Mouse (Mus musculus) forebrain, embryonic 11.5 days (tissue): ENCODE measurements at regions not wholly inside any gene's neighbourhood (a gene's known extent, or its start where the extent isn't known, plus 50 kb on each side); places are given as distances from the start of the nearest gene placed in this dataset.

Experiments used
- ATAC-seq: fragments of 200-750 bp; cut with Nextera tagmentation; replicated peaks from 2 replicates; pipeline ENCODE4 v1.8.0; 2017; ENCODE audit warnings: moderate TSS enrichment; ENCODE audit not compliant: low FRiP score
- DNase-seq: peaks from one replicate; pipeline ENCODE4 v3.0.0-alpha.2; 2017; ENCODE audit warnings: low spot score
- H3K27ac ChIP-seq: fragments of 300-500 bp; sonication (generic); 2 replicates; pipeline ENCODE4 v1.5.1; 2014; ENCODE audit warnings: low read depth, low read length
- H3K27me3 ChIP-seq: fragments of 300-500 bp; sonication (generic); 2 replicates; pipeline ENCODE4 v1.6.1; 2014; ENCODE audit warnings: mild to moderate bottlenecking, low read length, mixed read lengths; ENCODE audit not compliant: control insufficient read depth, insufficient read depth
- H3K36me3 ChIP-seq: fragments of 300-500 bp; sonication (generic); 2 replicates; pipeline ENCODE4 v1.6.1; 2014; ENCODE audit warnings: mild to moderate bottlenecking, low read length, moderate library complexity, mixed read lengths; ENCODE audit not compliant: control insufficient read depth, insufficient read depth
- H3K4me1 ChIP-seq: fragments of 300-500 bp; sonication (generic); replicated peaks from 2 replicates; pipeline ENCODE4 v1.6.1; 2014; ENCODE audit warnings: low read length, mixed read lengths; ENCODE audit not compliant: control insufficient read depth, insufficient read depth
- H3K4me2 ChIP-seq: fragments of 300-500 bp; sonication (generic); 2 replicates; pipeline ENCODE4 v1.6.1; 2014; ENCODE audit warnings: low read depth, mild to moderate bottlenecking, low read length, moderate library complexity, mixed read lengths; ENCODE audit not compliant: severe bottlenecking
- H3K4me3 ChIP-seq: fragments of 300-500 bp; sonication (generic); 2 replicates; pipeline ENCODE4 v1.5.1; 2014; ENCODE audit warnings: low read depth, low read length
- H3K9ac ChIP-seq: fragments of 300-500 bp; sonication (generic); 2 replicates; pipeline ENCODE4 v1.6.1; 2014; ENCODE audit warnings: low read length
- H3K9me3 ChIP-seq: fragments of 300-500 bp; sonication (generic); 2 replicates; pipeline ENCODE4 v1.6.1; 2016; ENCODE audit warnings: low read length, mixed read lengths; ENCODE audit not compliant: control insufficient read depth
- WGBS: fragments of 180-500 bp; shearing (Covaris S2); extraction: QIAGEN DNeasy Blood & Tissue Kit; methylation state at CpG from one replicate; pipeline ENCODE4 v1.1.7; 2014; 5-methylcytosine and 5-hydroxymethylcytosine counted together

DNA sequence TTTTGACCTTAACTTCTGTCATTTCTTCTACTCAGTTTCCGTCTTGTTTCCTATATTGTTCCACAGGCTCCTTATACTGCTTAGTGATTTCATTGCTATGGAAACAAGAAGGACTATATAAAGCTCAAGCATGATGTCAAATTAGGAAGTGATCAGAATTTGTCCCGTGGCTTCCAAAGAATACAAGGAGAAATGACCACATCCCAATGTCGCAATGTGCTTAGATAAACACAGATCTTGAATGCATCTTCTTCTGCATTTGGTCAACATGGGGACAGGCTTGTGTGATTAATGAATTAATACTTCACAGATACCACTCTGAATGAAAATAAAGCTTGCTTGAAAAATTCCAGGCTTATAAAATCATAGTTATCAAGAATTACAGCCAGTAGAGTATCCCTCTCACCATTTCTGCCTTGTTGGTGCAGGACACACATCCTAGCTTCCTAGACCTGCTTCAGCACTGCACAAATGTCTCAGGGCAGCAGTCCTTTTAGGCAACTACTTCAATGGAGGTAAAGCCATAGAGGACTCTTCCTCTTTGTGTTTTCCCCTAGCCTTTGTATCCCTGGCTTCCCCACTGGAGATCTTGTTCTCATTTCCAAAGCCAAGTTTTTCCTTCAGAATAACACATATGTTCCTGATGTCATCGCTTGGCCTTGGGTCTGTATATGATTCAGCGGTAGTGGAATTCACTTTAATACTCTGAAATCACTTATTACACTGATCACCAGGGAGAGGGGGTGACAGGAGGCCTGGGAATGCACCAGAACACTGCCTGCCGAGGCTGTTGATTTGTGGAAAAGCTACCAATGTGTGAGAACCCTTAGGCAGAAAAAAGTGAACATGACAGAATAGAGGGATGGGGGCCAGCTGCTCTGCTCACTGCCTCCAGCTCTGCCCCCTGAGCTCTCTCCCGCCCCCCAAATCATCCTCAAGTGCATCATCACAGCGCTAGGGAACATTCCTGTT is 97.9 kb upstream of the Ccn6 start:
- Histone ChIP-seq H3K27ac (no peak overlapping the region), H3K4me3 (no peak overlapping the region), H3K36me3 (no peaks in the 10 kb centered on the region), H3K9me3 (no peaks in the 10 kb centered on the region), H3K9ac (no peak overlapping the region), H3K27me3 (no peaks in the 10 kb centered on the region), H3K4me1 (peaks cover 15% of the 10 kb centered on the region; the same call in 1 of the 2 replicates), H3K4me2 (no peak overlapping the region)
- WGBS, result 76% methylated on average over 8 of the region's 8 CpGs
- ATAC-seq (no peak), DNase-seq (no peak)

DNA sequence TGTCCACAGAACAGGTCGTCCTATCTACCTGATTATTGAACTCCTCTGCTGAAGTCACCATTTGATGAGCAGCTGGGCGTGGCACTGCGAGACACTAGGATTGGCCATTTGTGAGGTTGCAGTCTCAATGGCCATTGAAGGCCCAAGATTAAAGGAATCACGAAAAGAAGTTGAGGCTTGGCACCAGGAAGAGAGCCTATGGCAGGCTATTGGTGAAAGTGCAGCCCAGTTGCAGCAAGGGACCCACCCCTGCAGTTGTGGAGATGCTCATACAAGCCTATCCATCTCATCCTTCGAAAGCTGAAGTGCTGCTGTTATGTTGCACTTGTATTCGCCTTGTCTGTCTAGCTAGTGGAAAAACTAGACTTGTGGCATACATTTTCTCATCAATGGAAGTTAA is 96.5 kb upstream of the Ccn6 start:
- no peaks in the 10 kb centered on the region for H3K36me3 ChIP-seq
- no peak overlapping the region for H3K9ac ChIP-seq
- ATAC-seq (no peak), DNase-seq (no peak)
- H3K4me1 ChIP-seq, result peaks cover 12% of the 10 kb centered on the region; the same call in 1 of the 2 replicates
- WGBS, result 77% methylated on average over 6 of the region's 6 CpGs
- no peaks in the 10 kb centered on the region for H3K9me3 ChIP-seq
- no peak overlapping the region for H3K4me2 ChIP-seq
- H3K27me3 ChIP-seq, result no peaks in the 10 kb centered on the region
- no peak overlapping the region for H3K4me3 ChIP-seq
- no peak overlapping the region for H3K27ac ChIP-seq

DNA sequence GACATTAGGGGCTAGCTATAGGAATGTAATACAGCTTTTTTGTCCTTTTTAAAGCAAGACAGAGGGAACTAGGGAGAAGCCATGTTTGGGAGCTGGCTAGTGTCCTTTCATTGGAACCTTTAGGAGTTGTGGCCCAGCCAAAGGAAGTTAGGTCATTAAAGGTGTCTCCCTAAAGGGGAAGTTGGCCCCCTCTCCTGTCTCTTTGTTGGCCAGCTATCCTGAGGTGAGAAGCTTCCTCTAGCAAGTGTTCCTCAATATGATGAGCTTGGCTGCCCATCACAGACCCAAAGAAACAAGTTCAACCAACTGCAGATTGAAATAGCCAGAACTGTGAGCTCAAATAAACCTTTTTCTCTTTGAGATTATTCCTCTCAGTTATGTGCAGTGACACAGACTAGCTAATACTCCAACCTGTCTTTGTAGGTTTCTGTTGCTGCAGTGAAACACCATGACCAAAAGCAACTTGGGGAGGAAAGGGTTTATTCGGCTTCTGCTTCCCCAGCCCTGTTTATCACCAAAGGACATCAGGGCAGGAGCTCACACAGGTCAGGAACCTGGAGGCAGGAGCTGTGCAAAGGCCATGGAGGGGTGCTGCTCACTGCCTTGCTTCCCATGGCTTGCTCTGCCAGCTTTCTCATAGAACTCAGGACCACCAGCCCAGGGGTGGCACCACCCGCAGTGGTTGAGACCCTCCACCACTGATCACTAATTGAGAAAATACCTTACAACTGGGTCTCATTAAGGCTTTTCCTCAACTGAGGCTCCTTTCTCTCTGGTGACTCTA is 94.0 kb upstream of the Ccn6 start:
- Histone ChIP-seq H3K4me1 (peaks cover 12% of the 10 kb centered on the region; the same call in 1 of the 2 replicates), H3K4me2 (no peak overlapping the region), H3K9ac (no peak overlapping the region), H3K27ac (no peak overlapping the region), H3K9me3 (no peaks in the 10 kb centered on the region), H3K36me3 (no peaks in the 10 kb centered on the region), H3K4me3 (no peak overlapping the region), H3K27me3 (no peaks in the 10 kb centered on the region)
- ATAC-seq (no peak), DNase-seq (no peak)
- 79% methylated on average over 2 of the region's 2 CpGs for WGBS

DNA sequence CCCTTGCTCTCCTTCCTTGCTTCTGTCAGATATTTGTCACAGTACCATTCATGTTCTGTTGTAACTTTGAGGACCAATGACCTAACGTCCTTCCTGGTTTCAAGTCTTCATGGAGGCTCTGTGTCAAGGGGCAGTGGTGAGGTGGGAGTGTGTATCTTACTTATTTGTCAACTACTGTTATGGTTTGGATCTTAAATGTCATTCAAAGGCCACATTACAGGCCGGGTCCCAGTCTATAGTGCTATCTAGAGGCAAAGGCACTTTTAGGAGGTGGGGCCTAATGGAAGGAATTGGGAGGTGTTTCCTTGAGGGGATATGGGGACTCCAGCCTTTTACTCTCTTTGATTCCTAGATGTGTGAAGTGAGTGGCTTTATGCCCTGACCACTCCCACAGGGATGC is 91.0 kb upstream of the Ccn6 start:
- Histone ChIP-seq H3K27ac (no peak overlapping the region), H3K4me3 (no peak overlapping the region), H3K4me1 (no peaks in the 10 kb centered on the region), H3K36me3 (no peaks in the 10 kb centered on the region), H3K27me3 (no peaks in the 10 kb centered on the region), H3K4me2 (no peak overlapping the region), H3K9ac (no peak overlapping the region), H3K9me3 (no peaks in the 10 kb centered on the region)
- WGBS, result 87% methylated on average over 2 of the region's 2 CpGs
- ATAC-seq (no peak), DNase-seq (no peak)

DNA sequence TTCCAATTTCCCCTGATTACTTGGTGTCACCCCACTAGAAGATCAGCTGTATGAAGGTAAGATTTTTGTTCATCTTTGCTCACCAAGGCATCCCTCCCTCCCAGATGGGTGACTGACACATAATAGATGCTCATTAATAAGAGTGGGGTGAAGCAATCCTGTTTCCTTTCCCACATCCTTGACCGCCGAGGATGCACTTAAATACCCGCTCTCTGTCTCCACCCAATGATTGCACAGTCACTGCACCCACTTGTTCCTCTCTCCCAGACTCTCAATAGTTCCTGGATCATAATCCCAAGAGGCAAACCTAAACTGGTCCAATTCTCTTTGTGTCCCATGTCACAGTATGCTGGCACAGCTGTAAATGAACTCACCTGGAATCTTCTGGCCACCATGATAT is 86.4 kb upstream of the Ccn6 start:
- H3K36me3 ChIP-seq, result no peaks in the 10 kb centered on the region
- no peaks in the 10 kb centered on the region for H3K4me1 ChIP-seq
- H3K4me2 ChIP-seq, result no peak overlapping the region
- no peak for ATAC-seq
- no peak overlapping the region for H3K27ac ChIP-seq
- WGBS, result 90% methylated on average over 3 of the region's 3 CpGs
- DNase-seq, result no peak
- no peak overlapping the region for H3K4me3 ChIP-seq
- H3K9ac ChIP-seq, result no peak overlapping the region
- no peaks in the 10 kb centered on the region for H3K9me3 ChIP-seq
- no peaks in the 10 kb centered on the region for H3K27me3 ChIP-seq

DNA sequence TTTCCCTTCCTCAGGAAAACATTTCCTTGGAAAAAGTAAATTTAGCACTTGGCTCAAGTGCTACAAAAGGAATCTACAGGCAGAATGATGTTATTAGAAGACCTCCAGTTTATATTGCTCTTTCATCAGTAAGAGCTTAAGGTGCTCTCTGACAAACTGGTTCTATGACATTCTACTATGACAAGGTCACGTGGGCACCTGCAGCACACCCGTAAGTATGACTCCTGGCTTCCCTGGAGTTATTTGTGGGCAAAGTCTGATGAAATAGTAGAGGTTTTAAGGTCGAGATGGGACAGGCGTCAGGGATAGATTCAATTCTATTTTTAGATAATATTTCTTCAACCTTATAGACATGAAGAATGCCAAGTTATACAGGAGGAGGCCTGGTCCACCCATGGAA is 84.9 kb upstream of the Ccn6 start:
- Histone ChIP-seq H3K27me3 (no peaks in the 10 kb centered on the region), H3K9me3 (no peaks in the 10 kb centered on the region), H3K4me3 (no peak overlapping the region), H3K36me3 (no peaks in the 10 kb centered on the region), H3K4me1 (no peaks in the 10 kb centered on the region), H3K27ac (no peak overlapping the region), H3K4me2 (no peak overlapping the region), H3K9ac (no peak overlapping the region)
- DNase-seq (no peak), ATAC-seq (no peak)
- 83% methylated on average over 4 of the region's 4 CpGs for WGBS

DNA sequence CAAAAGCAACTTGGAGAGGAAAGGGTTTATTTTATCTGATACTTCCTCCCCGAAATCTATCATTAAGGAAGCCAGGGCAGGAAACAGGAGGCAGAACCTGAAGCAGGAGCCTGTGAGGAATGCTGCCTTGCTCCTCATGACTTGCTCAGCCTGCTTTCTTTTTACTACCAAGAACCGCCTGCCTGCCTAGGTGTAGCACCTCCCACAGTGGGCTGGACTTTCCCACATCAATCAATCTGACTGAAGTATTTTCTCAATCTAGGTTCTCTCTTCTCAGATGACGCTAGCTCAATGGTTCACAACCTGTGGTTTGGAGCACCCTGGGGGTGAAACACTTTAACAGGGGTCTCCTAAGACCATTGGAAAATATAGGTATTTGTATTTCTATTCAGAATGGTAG is 83.4 kb upstream of the Ccn6 start:
- H3K9me3 ChIP-seq, result no peaks in the 10 kb centered on the region
- H3K9ac ChIP-seq, result no peak overlapping the region
- H3K4me2 ChIP-seq, result no peak overlapping the region
- no peaks in the 10 kb centered on the region for H3K36me3 ChIP-seq
- ATAC-seq (no peak), DNase-seq (no peak)
- no peak overlapping the region for H3K27ac ChIP-seq
- H3K4me3 ChIP-seq, result no peak overlapping the region
- WGBS, result 60% methylated on average over 3 of the region's 3 CpGs
- H3K4me1 ChIP-seq, result no peaks in the 10 kb centered on the region
- no peaks in the 10 kb centered on the region for H3K27me3 ChIP-seq

DNA sequence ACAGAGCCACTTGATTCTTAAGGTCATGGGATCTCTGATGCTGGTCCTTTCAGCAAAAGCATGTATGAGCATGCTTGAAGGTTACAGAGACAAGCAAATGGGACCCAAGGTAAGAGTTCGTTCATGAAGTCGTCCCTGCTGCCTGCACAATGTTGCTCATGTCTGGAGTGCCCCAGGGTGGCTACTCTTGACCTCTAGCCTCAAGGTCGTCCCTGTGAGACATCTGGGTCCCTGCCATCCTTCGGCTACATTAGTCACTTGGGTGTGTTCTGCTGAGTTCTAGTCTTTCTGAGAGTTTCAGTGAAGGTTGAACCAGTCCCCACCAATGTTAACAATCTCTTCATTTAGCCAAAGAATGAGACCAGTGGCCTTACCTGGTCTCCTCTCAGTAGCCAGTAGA is 81.5 kb upstream of the Ccn6 start:
- Histone ChIP-seq H3K9ac (no peak overlapping the region), H3K4me2 (no peak overlapping the region), H3K36me3 (no peaks in the 10 kb centered on the region), H3K27ac (no peak overlapping the region), H3K4me1 (no peaks in the 10 kb centered on the region), H3K9me3 (no peaks in the 10 kb centered on the region), H3K4me3 (no peak overlapping the region), H3K27me3 (no peaks in the 10 kb centered on the region)
- 78% methylated on average over 4 of the region's 4 CpGs for WGBS
- no peak for DNase-seq
- ATAC-seq, result no peak
